Mouse (Mus musculus) CH12.LX (cell line): ENCODE measurements around the gene Mrgpra9. TPM values are rescaled to one million over a fixed set of nuclear protein-coding genes. Genes with fewer than 3 reads are reported as not detected.
"Not testable (repeated sequence)": the region's sequence is repeated elsewhere in the genome, so short reads cannot be mapped to it uniquely, and the experiment has no call there.

Experiments
- DNase-seq: peaks from one replicate; pipeline ENCODE4 v3.0.0-alpha.2; 2013; ENCODE audit errors: extremely low read depth
- H3K27ac ChIP-seq: 2 replicates; pipeline ENCODE4 v1.5.1; 2012; ENCODE audit warnings: low read depth, mild to moderate bottlenecking, control low read depth, moderate library complexity; ENCODE audit not compliant: insufficient read depth
- H3K27me3 ChIP-seq: replicated peaks from 2 replicates; pipeline ENCODE3; 2012; ENCODE audit warnings: inconsistent platforms
- H3K36me3 ChIP-seq, 2 experiments: replicated peaks in 1 of 2; 2 replicates each; pipeline versions ENCODE3 to v1.6.1; 2012; ENCODE audit warnings: inconsistent platforms in 1 of 2, low read length in 1 of 2, mild to moderate bottlenecking in 1 of 2, mixed read lengths in 1 of 2, moderate library complexity in 1 of 2; ENCODE audit not compliant: control insufficient read depth in 1 of 2, insufficient read depth in 1 of 2
- H3K4me1 ChIP-seq, 2 experiments: 2 replicates each; pipeline ENCODE4 v1.6.1; 2012; ENCODE audit warnings: inconsistent platforms in 1 of 2, moderate library complexity in 1 of 2; ENCODE audit not compliant: insufficient read depth in 2 of 2, control insufficient read depth in 1 of 2
- H3K4me2 ChIP-seq: 2 replicates; pipeline ENCODE4 v1.6.1; 2012; ENCODE audit warnings: low read depth, mild to moderate bottlenecking, control low read depth; ENCODE audit not compliant: poor library complexity, insufficient read depth, severe bottlenecking
- H3K4me3 ChIP-seq, 3 experiments: fragments of 150-350 bp in 1 of 3; sonication (generic) in 1 of 3; replicated peaks in 1 of 3; 2 replicates each; pipeline versions ENCODE3 to v1.5.1; 2011 to 2012; ENCODE audit warnings: low read depth in 2 of 3, low read length in 2 of 3, mild to moderate bottlenecking in 2 of 3, moderate library complexity in 2 of 3, control low read depth in 1 of 3, improper control_type of control experiment in 1 of 3, inconsistent platforms in 1 of 3, mixed read lengths in 1 of 3; ENCODE audit not compliant: poor library complexity in 1 of 3
- H3K79me2 ChIP-seq: replicated peaks from 2 replicates; pipeline ENCODE4 v1.6.1; 2012; ENCODE audit warnings: mild to moderate bottlenecking, moderate library complexity; ENCODE audit not compliant: control insufficient read depth, poor library complexity, insufficient read depth, severe bottlenecking; ENCODE audit errors: extremely low read depth
- H3K9ac ChIP-seq: 2 replicates; pipeline ENCODE4 v1.6.1; 2012; ENCODE audit warnings: low read depth, mild to moderate bottlenecking, control low read depth, moderate library complexity; ENCODE audit not compliant: insufficient read depth
- H3K9me3 ChIP-seq: replicated peaks from 2 replicates; pipeline ENCODE3; 2012; ENCODE audit warnings: low read length, inconsistent platforms, mixed read lengths
- ELF1 ChIP-seq: IDR thresholded peaks from 2 replicates; pipeline ENCODE4 v1.6.1; 2014; ENCODE audit warnings: low read depth, mild to moderate bottlenecking, inconsistent platforms, low read length, improper control_type of control experiment
- IRF4 ChIP-seq: IDR thresholded peaks from 2 replicates; pipeline ENCODE4 v1.6.1; 2014; ENCODE audit warnings: low read depth, mild to moderate bottlenecking, inconsistent platforms, low read length, improper control_type of control experiment
- JUN ChIP-seq: IDR thresholded peaks from 2 replicates; pipeline ENCODE4 v1.6.1; 2011; ENCODE audit warnings: low read depth, mild to moderate bottlenecking, low read length, improper control_type of control experiment, moderate library complexity; ENCODE audit not compliant: insufficient read depth
- MXI1 ChIP-seq: IDR thresholded peaks from 2 replicates; pipeline ENCODE4 v1.6.1; 2011; ENCODE audit warnings: mild to moderate bottlenecking, low read depth, low read length, improper control_type of control experiment
- POLR2AphosphoS2 ChIP-seq: IDR thresholded peaks from 2 replicates; pipeline ENCODE4 v1.6.1; 2011; ENCODE audit warnings: low read depth, low read length, improper control_type of control experiment
- RAD21 ChIP-seq: IDR thresholded peaks from 2 replicates; pipeline ENCODE4 v1.6.1; 2011; ENCODE audit warnings: low read depth, mild to moderate bottlenecking, low read length, improper control_type of control experiment, moderate library complexity
- TBP ChIP-seq: conservative IDR thresholded peaks from 2 replicates; pipeline ENCODE4 v1.6.1; 2011; ENCODE audit warnings: low read depth, low read length, improper control_type of control experiment
- ZNF384 ChIP-seq: IDR thresholded peaks from 2 replicates; pipeline ENCODE4 v1.6.1; 2012; ENCODE audit warnings: low read depth, low read length, improper control_type of control experiment, inconsistent platforms
- dilution Hi-C: fragments of 300-500 bp; cut with MboI; formaldehyde crosslinking; loops from 2 replicates; pipeline ENCODE4 v1.14.3; 2020; ENCODE audit warnings: low sequenced_read_pairs; ENCODE audit not compliant: extremely low pct_unique_long_range_greater_than_20kb, extremely low pct_ligation_motif_present
- in situ Hi-C: fragments of 300-500 bp; cut with MboI; formaldehyde crosslinking; loops from 3 replicates; pipeline ENCODE4 v1.14.3; 2019; ENCODE audit warnings: low sequenced_read_pairs, low pct_ligation_motif_present, low pct_unique_long_range_greater_than_20kb, mixed read lengths
- polyA plus RNA-seq: library from polyadenylated mRNA; unstranded; fragments of >175 nt; gene quantifications from 2 replicates; pipeline ENCODE4 v1.2.1, GENCODE M21; 2012; ENCODE audit warnings: low read depth; ENCODE audit not compliant: insufficient read length
- total RNA-seq, 2 experiments: library from RNA; depleted of rRNA; stranded (reverse); fragments of 300-350 nt in 1 of 2; fragments of >200 nt in 1 of 2; gene quantifications; 2 replicates each; pipeline ENCODE4 v1.2.3; 2012 to 2014

Gene Mrgpra9
- total RNA-seq (2012; rRNA removed) (not detected in 2 replicates), total RNA-seq (2014; rRNA removed) (not detected in 2 replicates), polyA plus RNA-seq (0.26 TPM in 1 of 2 replicates, not detected in the other)

- TF ChIP-seq JUN (no peak), ZNF384 (no peak), ELF1 (no peak), MXI1 (no peak), POLR2AphosphoS2 (no peak), IRF4 (no peak), TBP (no peak), RAD21 (no peak)
- H3K9ac ChIP-seq, result no peak within 1 kb of the TSS
- no peaks in the 10 kb centered on the region for H3K9me3 ChIP-seq
- no peaks in the 10 kb centered on the region for H3K36me3 ChIP-seq
- H3K4me2 ChIP-seq, result no peak within 1 kb of the TSS
- in situ Hi-C loops, result loop anchor here (10.0 kb wide), 1 partner anchor 102 kb away; the partner anchor contains the start of gene Mrgpra1
- no peak for DNase-seq
- dilution Hi-C loops, result no loop called here
- H3K27me3 ChIP-seq, result peaks cover 20% of the 10 kb centered on the region
- no peaks in the 10 kb centered on the region for H3K79me2 ChIP-seq
- H3K4me1 ChIP-seq, result no peaks in the 10 kb centered on the region
- H3K27ac ChIP-seq, result no peak within 1 kb of the TSS
- no peak within 1 kb of the TSS for H3K4me3 ChIP-seq
These were observed at the start of gene Mrgpra9 for GRCm38 (mm10) chr7:47252770-47253169. TSS of gene Mrgpra9 (minus strand) at chr7:47252848.

- H3K4me3 ChIP-seq, H3K9ac ChIP-seq, H3K79me2 ChIP-seq, H3K27me3 ChIP-seq, in situ Hi-C loops, H3K4me2 ChIP-seq, dilution Hi-C loops, H3K36me3 ChIP-seq, H3K9me3 ChIP-seq, DNase-seq, H3K27ac ChIP-seq, H3K4me1 ChIP-seq: not testable (repeated sequence)
These were observed 47.0 kb upstream of the Mrgpra9 start for GRCm38 (mm10) chr7:47299612-47300011.

- in situ Hi-C loops, H3K27ac ChIP-seq, H3K27me3 ChIP-seq, H3K4me1 ChIP-seq, H3K9ac ChIP-seq, H3K79me2 ChIP-seq, H3K4me2 ChIP-seq, H3K9me3 ChIP-seq, DNase-seq, H3K4me3 ChIP-seq, dilution Hi-C loops, H3K36me3 ChIP-seq: not testable (repeated sequence)
These were observed 18.9 kb upstream of the Mrgpra9 start for GRCm38 (mm10) chr7:47271547-47271946.
